Mouse (Mus musculus) embryonic facial prominence, embryonic 10.5 days (tissue): ENCODE measurements around the gene Calr. TPM values are rescaled to one million over a fixed set of nuclear protein-coding genes. Genes with fewer than 3 reads are reported as not detected.

Source experiments
- DNase-seq: peaks from one replicate; pipeline ENCODE4 v3.0.0-alpha.2; 2017; ENCODE audit warnings: low spot score
- H3K27ac ChIP-seq: fragments of 300-500 bp; sonication (generic); replicated peaks from 2 replicates; pipeline ENCODE4 v1.5.1; 2016; ENCODE audit warnings: mild to moderate bottlenecking
- H3K27me3 ChIP-seq: fragments of 300-500 bp; sonication (generic); replicated peaks from 2 replicates; pipeline ENCODE4 v1.6.1; 2016; ENCODE audit warnings: low read depth, mild to moderate bottlenecking; ENCODE audit not compliant: poor library complexity, severe bottlenecking
- H3K36me3 ChIP-seq: fragments of 300-500 bp; sonication (generic); replicated peaks from 2 replicates; pipeline ENCODE4 v1.6.1; 2016; ENCODE audit warnings: mild to moderate bottlenecking, moderate library complexity
- H3K4me1 ChIP-seq: fragments of 300-500 bp; sonication (generic); 2 replicates; pipeline ENCODE4 v1.6.1; 2016
- H3K4me3 ChIP-seq: fragments of 300-500 bp; sonication (generic); 2 replicates; pipeline ENCODE4 v1.5.1; 2016; ENCODE audit warnings: mild to moderate bottlenecking, moderate library complexity
- H3K9me3 ChIP-seq: fragments of 300-500 bp; sonication (generic); 2 replicates; pipeline ENCODE4 v1.6.1; 2016; ENCODE audit warnings: mild to moderate bottlenecking
- WGBS: fragments of 180-500 bp; shearing (Covaris S2); methylation state at CpG from one replicate; pipeline ENCODE4 v1.1.7; 2016; 5-methylcytosine and 5-hydroxymethylcytosine counted together
- polyA plus RNA-seq: library from polyadenylated mRNA; unstranded; fragments of >200 nt; fragmentation: Nextera tagmentation; extraction: Ambion mirVana; gene quantifications from 2 replicates; pipeline ENCODE4 v1.2.1, GENCODE M21; 2016

The Calr gene
- polyA plus RNA-seq, 1 experiment from 2014 or later = 758 TPM

DNA sequence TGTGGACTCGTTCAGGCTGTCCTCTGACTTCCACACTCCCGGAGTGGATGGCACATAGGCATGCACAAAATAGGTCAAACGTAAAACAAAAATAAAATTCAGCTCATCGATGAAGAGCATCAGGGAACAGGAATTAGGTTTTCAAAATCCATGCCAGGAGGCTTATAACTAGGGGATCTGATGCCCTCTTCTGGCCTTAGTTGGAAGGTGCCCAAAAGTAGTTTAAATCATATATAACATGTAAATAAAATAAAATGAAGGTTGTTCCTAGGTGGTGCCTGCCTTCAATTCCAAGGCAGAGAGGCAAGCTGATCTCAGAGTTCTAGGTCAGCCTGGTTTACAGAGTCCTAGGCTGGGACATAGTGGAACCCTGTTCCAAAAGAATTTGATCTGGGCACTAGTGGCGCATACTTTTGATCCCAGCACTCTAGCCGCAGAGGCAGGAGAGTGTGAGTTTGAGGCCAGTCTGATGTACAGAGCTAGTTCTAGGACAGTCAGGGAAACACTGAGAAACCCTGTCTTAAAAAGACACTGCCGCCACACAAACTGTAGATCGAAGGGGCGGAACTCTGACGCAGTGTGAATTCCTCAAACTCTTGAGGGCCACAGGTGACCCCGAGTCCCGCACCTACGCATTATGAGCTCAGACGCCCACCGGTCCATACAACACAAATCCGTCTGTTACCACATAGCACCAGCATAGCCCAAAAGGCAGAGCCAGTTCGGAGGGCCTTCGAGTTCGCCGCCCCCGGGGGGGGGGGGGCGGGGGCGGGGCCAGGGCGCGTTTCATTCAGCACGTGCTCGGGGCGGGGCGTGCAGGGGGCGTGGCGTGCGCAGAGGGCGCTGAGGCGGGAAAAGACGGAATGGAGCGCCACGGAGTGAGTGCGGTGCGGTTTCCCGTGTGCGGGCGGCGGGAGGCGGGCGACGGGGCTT lies 24.9 kb upstream of the Calr start, which contains the start of gene Syce2:
Syce2 (plus strand) TSS at position 736 of the 933 bp plus-strand sequence.
- peaks cover 14% of the 10 kb centered on the region for H3K27me3 ChIP-seq
- peak within 1 kb of the TSS; percentile 74 for H3K27ac ChIP-seq
- no peaks in the 10 kb centered on the region for H3K9me3 ChIP-seq
- peaks cover 16% of the 10 kb centered on the region for H3K4me1 ChIP-seq
- peaks cover 39% of the 10 kb centered on the region for H3K36me3 ChIP-seq
- H3K4me3 ChIP-seq = peak within 1 kb of the TSS; percentile 57
- 16% methylated on average over 46 of the region's 46 CpGs for WGBS
- peak; percentile 86 for DNase-seq

- Histone ChIP-seq H3K36me3 (peaks cover 35% of the 10 kb centered on the region), H3K4me1 (peaks cover 13% of the 10 kb centered on the region), H3K27ac (peak within 1 kb of the TSS; percentile 92), H3K27me3 (0 out of 2 replicates have a peak, but pooled peaks cover 5% of the 10 kb centered on the region), H3K9me3 (no peaks in the 10 kb centered on the region), H3K4me3 (peak within 1 kb of the TSS; percentile 97)
- peak; percentile 95 for DNase-seq
- under 1% methylated on average over 39 of the region's 39 CpGs for WGBS
Measured at GRCm38 (mm10) chr8:84856864-84857441, 10.2 kb upstream of the Calr start, which contains the start of gene Farsa. Gene Farsa, plus strand, starts transcription at chr8:84856989.

DNA sequence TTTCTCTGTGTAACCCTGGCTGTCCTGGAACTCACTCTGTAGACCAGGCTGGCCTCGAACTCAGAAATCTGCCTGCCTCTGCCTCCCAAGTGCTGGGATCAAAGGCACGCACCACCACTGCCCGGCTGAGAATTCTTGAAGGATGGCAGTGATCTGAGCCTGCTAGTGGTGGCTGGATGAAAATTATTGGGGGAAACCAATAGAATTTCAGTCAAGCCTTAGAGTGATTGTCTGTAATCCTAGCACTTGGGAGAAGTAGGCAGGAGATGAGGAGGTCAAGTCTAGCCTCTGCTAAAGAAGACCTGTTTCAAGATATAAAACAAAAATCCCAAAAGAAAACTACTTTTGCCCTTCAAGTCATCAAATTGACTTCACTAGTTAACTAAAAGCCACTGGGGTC lies 9.7 kb upstream of the Calr start:
- Histone ChIP-seq H3K4me3 (peak overlapping the region; percentile 97), H3K27ac (0 out of 2 replicates have a peak overlapping the region, but pooled peaks have one; percentile 92), H3K27me3 (0 out of 2 replicates have a peak, but pooled peaks cover 5% of the 10 kb centered on the region), H3K4me1 (peaks cover 13% of the 10 kb centered on the region), H3K36me3 (peaks cover 30% of the 10 kb centered on the region), H3K9me3 (no peaks in the 10 kb centered on the region)
- no peak for DNase-seq
- WGBS = 92% methylated on average over 3 of the region's 3 CpGs

DNA sequence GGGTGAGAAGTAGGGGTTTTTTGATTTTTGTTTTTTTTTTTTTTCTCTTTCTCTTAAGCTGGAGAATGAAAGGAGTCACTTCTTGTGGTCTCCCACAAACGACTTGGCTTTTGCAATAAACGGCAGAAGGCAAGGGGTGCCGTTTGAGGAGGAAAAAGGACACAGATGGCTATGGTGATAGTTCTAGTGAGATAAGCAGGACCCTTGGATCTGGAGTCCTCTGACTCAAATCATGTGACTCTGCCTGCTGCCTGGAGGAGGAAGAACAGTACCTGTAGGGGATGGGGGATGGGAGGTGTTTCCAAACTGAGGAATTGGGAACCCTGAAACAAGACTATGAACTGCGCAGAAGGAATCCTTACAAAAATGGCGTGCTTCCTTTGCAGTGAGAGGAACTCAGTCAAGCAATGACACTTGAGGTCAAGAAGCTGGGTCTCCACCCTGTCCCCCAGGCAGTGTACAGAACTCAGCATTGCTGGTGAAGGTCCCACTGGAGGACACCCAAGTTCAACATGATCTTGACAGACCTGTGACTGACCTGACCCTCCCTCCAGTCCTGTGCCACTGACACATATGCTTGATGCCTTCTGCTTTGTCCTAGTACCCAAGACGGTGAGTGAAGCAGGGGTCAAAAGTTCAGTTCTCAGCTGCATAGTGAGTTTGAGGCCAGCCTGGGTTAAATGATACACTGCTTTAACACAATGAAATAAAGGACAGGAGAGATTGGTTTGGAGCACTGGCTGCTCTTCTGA lies 1.1 kb upstream of the Calr start:
- WGBS = 54% methylated on average over 6 of the region's 6 CpGs

DNA sequence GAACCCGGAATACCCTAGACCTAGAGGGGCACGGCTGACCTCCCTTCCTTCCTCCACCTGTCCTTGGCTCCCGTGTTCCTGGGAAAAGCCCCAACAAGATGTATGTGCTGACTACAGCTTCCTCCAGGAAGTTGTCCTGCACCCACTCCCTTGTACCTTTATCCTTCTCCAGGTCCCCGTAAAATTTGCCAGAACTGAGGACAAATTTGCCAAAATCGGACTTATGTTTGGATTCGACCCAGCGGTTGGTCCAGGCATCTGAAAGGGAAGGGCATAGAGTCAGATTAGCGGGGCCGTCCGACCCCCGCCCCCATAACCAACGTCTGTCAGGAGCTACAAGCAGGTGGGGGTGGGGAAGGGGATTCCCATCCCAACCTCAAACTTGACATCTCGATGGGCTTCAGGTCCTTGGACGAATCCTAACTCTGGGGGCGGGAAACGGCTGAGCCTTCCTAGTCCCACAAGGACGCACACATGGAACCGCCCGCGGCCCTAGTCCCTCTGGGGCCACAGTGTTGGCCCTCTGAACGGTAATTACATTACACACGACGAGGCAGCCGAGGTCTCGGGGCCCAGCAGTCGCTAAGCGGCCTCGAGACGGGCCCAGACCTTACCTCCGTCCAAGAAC lies 526 bp downstream of the Calr start:
- Histone ChIP-seq H3K9me3 (no peaks in the 10 kb centered on the region), H3K36me3 (peaks cover 50% of the 10 kb centered on the region), H3K27me3 (no peaks in the 10 kb centered on the region), H3K4me3 (peak overlapping the region; percentile 99), H3K4me1 (peaks cover 39% of the 10 kb centered on the region), H3K27ac (peak overlapping the region; percentile 98)
- no peak for DNase-seq
- under 1% methylated on average over 30 of the region's 30 CpGs for WGBS

More for the DNA sequence above, 1.1 kb upstream of the Calr start:
- no peak for DNase-seq
- Histone ChIP-seq H3K27me3 (no peaks in the 10 kb centered on the region), H3K9me3 (no peaks in the 10 kb centered on the region), H3K4me3 (peak overlapping the region; percentile 99), H3K36me3 (peaks cover 33% of the 10 kb centered on the region), H3K27ac (peak overlapping the region; percentile 98), H3K4me1 (peaks cover 37% of the 10 kb centered on the region)

GRCm38 (mm10) chr8:84845355-84846093 lies 1.2 kb downstream of the Calr start:
- H3K36me3 ChIP-seq = peaks cover 53% of the 10 kb centered on the region

GRCm38 (mm10) chr8:84844397-84845070 lies 2.2 kb downstream of the Calr start:
- no peak for DNase-seq
- Histone ChIP-seq H3K27me3 (no peaks in the 10 kb centered on the region), H3K4me1 (peaks cover 43% of the 10 kb centered on the region), H3K27ac (no peak overlapping the region), H3K9me3 (no peaks in the 10 kb centered on the region), H3K36me3 (peaks cover 53% of the 10 kb centered on the region), H3K4me3 (peak overlapping the region; percentile 99)
- WGBS = 90% methylated on average over 9 of the region's 9 CpGs

More at GRCm38 (mm10) chr8:84845355-84846093, 1.2 kb downstream of the Calr start:
- peak overlapping the region; percentile 99 for H3K4me3 ChIP-seq
- no peaks in the 10 kb centered on the region for H3K27me3 ChIP-seq
- no peaks in the 10 kb centered on the region for H3K9me3 ChIP-seq
- DNase-seq = peak; percentile 63
- H3K4me1 ChIP-seq = peaks cover 39% of the 10 kb centered on the region
- WGBS = 20% methylated on average over 12 of the region's 12 CpGs
- peak overlapping the region; percentile 98 for H3K27ac ChIP-seq

DNA sequence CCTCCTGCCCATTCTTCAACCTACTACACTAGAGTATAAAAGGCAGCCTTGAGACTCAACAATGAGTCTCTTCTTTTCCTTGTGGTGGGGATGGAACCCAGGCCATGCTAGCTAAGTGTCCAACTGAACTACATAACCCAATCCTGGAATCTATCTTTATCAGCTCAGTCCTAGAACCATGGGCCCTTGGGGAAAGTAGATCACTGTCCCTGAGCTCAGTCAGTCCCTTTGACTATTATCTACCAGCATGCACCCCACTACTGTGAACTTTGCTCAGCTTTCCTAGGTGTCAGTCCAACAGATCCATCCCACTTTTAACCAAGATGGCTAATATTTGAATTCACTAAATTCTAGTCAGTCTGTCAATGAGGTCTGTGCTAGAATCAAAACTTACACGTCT lies 5.2 kb downstream of the Calr start:
- DNase-seq = no peak
- no peaks in the 10 kb centered on the region for H3K27me3 ChIP-seq
- WGBS = 79% methylated on average over 1 of the region's 1 CpGs
- peaks cover 60% of the 10 kb centered on the region for H3K4me1 ChIP-seq
- no peak overlapping the region for H3K27ac ChIP-seq
- H3K9me3 ChIP-seq = no peaks in the 10 kb centered on the region
- H3K4me3 ChIP-seq = no peak overlapping the region
- H3K36me3 ChIP-seq = peaks cover 81% of the 10 kb centered on the region

- Histone ChIP-seq H3K4me3 (peak within 1 kb of the TSS; percentile 98), H3K36me3 (peaks cover 85% of the 10 kb centered on the region), H3K9me3 (no peaks in the 10 kb centered on the region), H3K27ac (peak within 1 kb of the TSS; percentile 97), H3K4me1 (peaks cover 64% of the 10 kb centered on the region), H3K27me3 (no peaks in the 10 kb centered on the region)
- WGBS = 1% methylated on average over 55 of the region's 55 CpGs
- DNase-seq = peak; percentile 95
Measured at GRCm38 (mm10) chr8:84840248-84840999, 6.3 kb downstream of the Calr start, which contains the start of gene Rad23a. Gene Rad23a, minus strand, starts transcription at chr8:84840665.

DNA sequence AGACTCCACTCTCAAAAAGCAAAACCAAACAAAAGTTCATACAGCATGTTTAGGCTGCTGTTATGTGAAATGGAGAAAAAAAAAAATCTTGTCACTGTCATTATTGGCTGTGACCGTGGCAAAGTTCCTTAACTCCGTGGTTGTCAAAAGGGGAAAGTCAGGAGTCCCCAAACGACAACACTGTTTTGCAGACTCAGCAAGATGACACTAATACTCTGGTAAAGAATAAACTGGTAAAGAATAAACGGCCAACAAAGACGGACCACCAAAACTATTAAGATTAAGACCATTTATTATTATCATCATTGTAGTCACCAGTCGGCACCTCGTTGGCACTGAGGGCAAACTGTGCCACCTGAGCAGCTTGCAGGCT lies 6.9 kb downstream of the Calr start:
- H3K27ac ChIP-seq = peak overlapping the region; percentile 97
- H3K27me3 ChIP-seq = no peaks in the 10 kb centered on the region
- peaks cover 85% of the 10 kb centered on the region for H3K36me3 ChIP-seq
- peaks cover 59% of the 10 kb centered on the region for H3K4me1 ChIP-seq
- DNase-seq = no peak
- whole genome bisulfite sequencing = 5% methylated on average over 7 of the region's 7 CpGs
- no peaks in the 10 kb centered on the region for H3K9me3 ChIP-seq
- H3K4me3 ChIP-seq = peak overlapping the region; percentile 98
